Mouse (Mus musculus) embryonic fibroblast, embryonic 13.5 days (primary cell): ENCODE data around the gene Slc5a10.

Source experiments
- CTCF ChIP-seq: IDR thresholded peaks from 2 replicates; pipeline ENCODE4 v1.5.1; 2011; ENCODE audit warnings: mild to moderate bottlenecking, control low read depth, low read length, moderate library complexity, borderline replicate concordance; ENCODE audit not compliant: insufficient read depth
- POLR2A ChIP-seq: IDR thresholded peaks from 2 replicates; pipeline ENCODE4 v1.6.1; 2011; ENCODE audit warnings: low read depth, mild to moderate bottlenecking, control low read depth, low read length, moderate library complexity

DNA sequence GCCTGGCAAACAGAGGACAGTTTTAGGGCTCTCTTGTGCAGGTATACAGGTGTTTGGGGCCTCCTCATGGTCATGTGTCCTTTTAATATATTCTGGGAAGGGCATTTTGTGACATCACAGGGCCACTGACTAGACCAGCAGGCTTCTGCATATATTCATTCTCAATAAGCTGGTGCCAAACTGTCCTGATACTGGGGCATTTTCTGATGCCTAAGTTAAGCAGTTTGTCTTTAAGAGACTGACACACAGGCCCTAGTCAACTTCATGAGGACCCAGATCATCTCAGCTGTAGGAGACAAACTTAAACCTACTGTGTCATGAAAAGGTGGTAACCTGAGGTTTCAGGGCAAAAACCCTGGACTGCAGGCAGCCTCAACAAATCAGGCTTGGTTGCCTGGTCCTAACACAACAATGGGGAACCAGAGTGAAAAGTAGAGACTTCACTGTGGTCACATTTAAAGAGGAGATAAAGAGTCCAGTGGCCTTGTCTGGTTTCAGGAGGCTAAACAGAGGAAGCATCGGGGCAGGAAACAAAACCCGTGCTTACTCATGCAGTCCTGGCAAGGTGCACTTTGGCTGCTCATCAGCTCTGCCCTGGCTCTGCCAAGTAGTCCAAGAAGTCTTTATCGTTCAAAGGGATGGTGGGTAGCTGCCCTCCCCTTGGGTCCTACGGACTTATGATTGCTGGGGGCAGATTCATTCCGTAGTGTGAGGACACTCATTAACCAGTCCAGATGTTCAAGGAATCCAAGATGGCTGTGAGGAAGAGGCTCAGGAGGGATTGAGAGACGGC, 72.5 kb downstream of the Slc5a10 start:
- no peak for TF ChIP-seq CTCF
- TF ChIP-seq POLR2A: no peak
